Mouse (Mus musculus): ENCODE measurements at regions not wholly inside any gene's neighbourhood (a gene's known extent, or its start where the extent isn't known, plus 50 kb on each side); places are given as distances from the start of the nearest gene placed in this dataset.

GRCm38 (mm10) chr6:117237096-117237495 lies 68.8 kb downstream of the Cxcl12 start:
- DNase-seq (ENCODE audit: low spot score in 2 of 2), result no peak

DNA sequence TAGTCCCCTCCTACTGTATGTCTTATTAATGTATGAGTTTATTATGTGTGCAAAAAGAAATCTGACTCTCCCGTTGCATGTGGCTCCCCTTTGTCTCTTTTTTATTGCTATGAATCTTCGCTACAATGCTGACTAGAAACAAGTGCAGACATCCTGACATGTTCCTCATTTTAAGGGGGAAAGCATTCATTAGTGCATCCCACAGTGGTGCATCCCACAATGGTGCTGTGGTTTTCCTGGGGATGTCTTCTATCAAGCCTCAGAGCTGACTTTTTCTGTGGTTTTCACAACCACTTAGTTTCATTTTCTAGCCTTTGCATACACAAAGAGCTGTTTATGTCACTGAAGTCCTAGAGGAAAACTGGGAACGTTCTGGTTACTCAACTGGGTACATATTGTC lies 72.9 kb downstream of the Cxcl12 start:
- no peak for DNase-seq (ENCODE audit: low spot score in 2 of 2)

GRCm38 (mm10) chr6:117245398-117245797 lies 77.1 kb downstream of the Cxcl12 start:
- no peak for DNase-seq (ENCODE audit: low spot score in 2 of 2)

- no peak for DNase-seq (ENCODE audit: low spot score in 2 of 2)
Observed at GRCm38 (mm10) chr6:117245849-117246248, 77.5 kb downstream of the Cxcl12 start.

DNA sequence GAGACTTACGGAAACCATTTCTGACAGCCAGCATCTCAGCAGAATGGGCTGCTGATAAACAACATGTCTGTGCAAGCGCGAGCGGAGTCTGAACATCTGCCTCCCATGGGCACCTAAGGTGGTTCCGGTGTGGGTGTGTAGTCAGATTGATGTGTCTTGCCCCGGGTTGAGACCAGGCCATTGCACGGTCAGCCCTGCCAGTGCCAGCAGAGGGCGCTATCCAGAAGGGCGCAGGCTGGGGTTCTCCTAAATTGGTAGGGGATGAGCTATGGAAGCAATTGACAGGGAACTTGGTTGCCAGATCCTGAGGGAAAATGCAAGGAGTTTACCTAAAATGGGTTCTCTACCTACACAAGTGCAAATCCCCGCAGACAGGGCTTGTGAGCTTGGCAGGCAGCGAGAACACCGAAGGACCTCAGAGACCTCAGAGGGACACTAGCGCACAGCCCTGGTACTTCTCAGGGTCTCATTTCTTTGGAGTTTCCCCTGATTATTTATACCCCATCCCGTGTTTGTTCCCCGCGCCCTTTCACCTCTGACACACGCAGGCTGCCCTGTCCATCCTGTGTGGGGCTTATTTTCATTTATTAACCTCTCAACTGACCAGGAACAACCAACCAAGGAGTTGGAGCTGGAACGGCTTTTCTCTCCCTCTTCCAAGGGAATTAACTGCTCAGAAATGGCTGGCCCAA lies 81.0 kb downstream of the Cxcl12 start:
- peak; percentile 35 to 54 for DNase-seq (ENCODE audit: low spot score in 2 of 2)

- no peak for DNase-seq (ENCODE audit: low spot score in 2 of 2)
Observed at GRCm38 (mm10) chr6:117250051-117250450, 81.7 kb downstream of the Cxcl12 start.

DNA sequence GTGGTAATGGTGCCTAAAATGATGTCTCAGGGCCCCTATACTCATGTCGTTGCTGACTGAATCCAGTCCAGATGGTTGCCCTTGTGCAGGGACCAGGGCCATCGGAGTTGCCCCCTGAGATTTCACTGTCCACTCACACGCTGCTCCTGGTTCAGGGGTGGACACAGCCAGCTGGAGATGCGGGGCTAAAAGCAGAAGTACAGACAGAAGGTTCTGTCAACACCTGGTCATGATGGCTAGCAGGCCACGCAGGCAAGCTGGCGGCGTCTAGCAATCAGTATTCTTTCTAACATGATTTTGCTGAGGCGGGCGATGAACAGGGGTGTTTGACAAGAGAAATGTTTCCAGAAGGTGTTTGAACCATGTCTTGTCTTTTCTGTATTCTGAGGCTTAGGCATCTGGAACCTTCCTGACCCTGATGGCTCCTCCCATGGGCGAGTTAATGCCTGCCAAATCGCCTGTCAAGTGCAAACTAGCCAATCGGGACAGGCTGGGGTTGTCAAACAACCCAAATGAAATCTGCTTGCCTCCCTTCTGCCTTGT lies 83.1 kb downstream of the Cxcl12 start:
- no peak for DNase-seq (ENCODE audit: low spot score in 2 of 2)

DNA sequence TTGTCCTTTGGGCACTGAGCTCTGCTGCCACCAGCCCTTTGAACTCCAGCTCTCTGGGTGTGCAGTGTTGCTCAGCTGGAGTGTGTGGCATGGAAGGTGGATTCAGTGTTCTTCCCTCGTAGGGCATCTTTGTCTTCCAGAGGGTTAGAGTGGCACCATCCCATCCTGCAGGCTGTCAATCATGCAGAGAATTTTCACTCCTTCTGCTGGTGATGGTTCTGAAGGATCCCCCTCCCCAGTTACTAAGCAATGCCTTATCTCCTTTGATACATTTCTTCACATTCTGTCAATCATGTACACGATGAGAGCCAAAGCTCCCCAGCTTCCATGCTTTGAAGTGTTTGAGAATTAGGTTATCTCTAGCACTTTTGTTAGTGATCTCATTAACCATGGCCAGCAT lies 84.0 kb downstream of the Cxcl12 start:
- DNase-seq (ENCODE audit: low spot score in 2 of 2), result no peak

DNA sequence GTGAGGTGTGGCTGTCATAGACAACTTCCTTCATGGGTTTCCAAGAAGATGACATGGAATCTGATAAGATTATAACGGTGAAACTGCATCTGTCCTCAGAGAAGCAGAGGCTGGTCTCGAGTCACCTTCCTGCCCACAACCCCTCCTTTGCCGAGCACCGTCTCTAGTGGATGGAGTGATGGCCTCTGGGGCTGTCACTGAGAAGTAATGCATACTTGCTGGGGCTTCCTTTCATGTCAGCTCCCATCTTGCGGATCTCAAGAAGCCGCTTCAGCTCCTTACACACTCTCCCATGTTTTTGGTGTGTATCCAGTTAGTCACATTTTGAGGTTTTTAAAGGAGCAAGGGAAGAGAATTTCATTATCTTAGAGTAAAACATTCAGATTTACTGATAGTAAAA lies 84.7 kb downstream of the Cxcl12 start:
- DNase-seq (ENCODE audit: low spot score in 2 of 2), result no peak

- DNase-seq (ENCODE audit: low spot score in 2 of 2), result no peak
Observed at GRCm38 (mm10) chr6:117253586-117254330, 85.4 kb downstream of the Cxcl12 start.

GRCm38 (mm10) chr6:117254620-117255228 lies 86.4 kb downstream of the Cxcl12 start:
- peak; percentile 33 to 54 for DNase-seq (ENCODE audit: low spot score in 2 of 2)

DNA sequence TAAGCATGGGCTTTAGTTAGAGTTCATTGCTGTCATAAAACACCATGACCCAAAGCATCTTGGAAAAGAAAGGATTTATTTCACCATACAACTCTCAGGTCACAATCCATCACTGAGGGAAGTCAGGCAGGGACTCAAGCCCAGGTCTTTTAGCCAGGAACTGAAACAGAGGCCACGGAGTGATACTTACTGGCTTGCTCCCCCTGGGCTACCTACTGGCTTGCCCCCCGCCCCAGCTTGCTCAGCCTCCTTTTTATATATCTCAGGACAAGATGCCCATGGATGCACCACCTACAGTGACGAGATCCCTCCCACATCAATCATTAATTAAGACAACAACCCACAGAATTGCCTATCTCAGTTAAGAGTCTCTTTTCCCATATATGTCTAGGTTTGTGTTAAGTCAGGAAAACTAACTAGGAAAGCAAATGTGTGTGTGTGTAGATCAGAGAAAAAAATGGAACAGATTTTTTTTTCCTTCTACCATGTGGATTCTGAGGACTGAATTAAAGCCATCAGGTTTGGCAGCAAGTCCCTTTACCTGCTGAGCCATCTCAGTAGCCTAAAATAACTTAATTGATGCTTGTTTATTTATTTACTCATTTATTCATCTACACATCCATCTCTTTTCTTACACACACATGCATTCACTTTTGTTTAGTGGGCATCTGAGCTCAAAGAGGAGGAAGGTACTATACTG lies 87.2 kb downstream of the Cxcl12 start:
- DNase-seq (ENCODE audit: low spot score in 2 of 2), result no peak

DNA sequence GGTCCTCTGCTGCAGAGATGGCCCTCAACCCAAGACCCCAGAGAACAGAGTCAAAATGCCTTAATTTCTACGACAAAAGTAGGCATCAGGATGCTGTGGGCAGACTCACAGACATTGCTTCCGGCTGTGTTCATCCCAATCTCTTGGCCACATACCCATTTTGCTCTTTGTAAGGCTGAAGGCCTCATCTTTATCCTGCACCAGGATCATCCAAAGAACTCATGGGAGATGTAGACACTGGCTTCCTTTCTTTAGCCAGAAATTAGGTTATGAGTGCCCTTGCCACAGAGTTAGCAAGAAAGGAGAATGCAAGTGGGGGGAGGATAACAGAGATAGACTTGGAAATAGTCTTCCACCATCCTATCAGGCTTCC lies 87.8 kb downstream of the Cxcl12 start:
- DNase-seq (ENCODE audit: low spot score in 2 of 2), result no peak

GRCm38 (mm10) chr6:117257591-117257990 lies 89.3 kb downstream of the Cxcl12 start:
- no peak for DNase-seq (ENCODE audit: low spot score in 2 of 2)

DNA sequence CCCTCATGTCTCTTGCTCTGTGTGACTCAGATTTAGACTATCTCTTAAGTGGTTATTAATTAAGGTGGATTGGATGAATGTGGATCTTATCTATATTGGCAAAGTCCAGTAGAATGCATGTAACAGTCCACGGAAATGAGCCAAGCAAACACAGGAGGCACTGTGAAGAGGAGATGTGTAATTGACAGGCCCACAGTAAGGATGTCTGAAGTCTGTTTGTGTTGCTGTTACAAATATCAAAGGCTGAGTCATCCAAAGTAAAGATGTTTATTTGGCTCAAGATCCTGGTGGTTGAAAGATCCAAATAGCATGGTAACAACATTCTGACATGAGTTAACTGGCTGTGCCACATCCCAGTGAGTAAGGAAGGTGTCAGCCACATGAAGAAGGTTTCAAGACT lies 99.6 kb downstream of the Cxcl12 start:
- no peak for DNase-seq (ENCODE audit: low spot score in 2 of 2)

- DNase-seq (ENCODE audit: low spot score in 2 of 2), result no peak
Observed at GRCm38 (mm10) chr6:117268376-117268775, 100.0 kb downstream of the Cxcl12 start.

GRCm38 (mm10) chr6:117270261-117270660 lies 101.9 kb downstream of the Cxcl12 start:
- DNase-seq (ENCODE audit: low spot score in 2 of 2), result no peak

GRCm38 (mm10) chr6:117271562-117272226 lies 103.4 kb downstream of the Cxcl12 start:
- DNase-seq (ENCODE audit: low spot score in 2 of 2), result no peak

- no peak for DNase-seq (ENCODE audit: low spot score in 2 of 2)
Observed at GRCm38 (mm10) chr6:117272227-117272955, 104.1 kb downstream of the Cxcl12 start.

DNA sequence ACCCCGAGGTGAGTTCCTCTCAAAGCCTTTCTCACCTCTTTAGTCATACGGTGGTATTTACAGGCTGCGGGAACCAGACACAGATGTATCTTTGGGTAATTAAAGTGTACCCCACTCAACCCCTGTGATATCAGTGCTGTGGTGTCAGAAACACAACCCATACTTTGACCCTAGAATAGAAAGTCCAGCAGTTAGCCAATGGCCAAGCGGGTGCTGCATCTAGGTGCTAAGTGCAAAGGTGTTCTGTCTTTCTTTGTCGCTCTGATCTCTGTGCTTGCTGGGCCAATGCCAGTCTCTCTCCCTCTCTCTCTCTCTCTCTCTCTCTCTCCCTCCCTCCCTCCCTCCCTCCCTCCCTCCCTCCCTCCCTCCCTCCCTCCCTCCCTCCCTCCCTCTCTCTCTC lies 107.6 kb downstream of the Cxcl12 start:
- DNase-seq (ENCODE audit: low spot score in 2 of 2), result no peak
